Mouse (Mus musculus): ENCODE results near the gene Ap5s1. TPM values are rescaled to one million over a fixed set of nuclear protein-coding genes. Genes with fewer than 3 reads are reported as not detected.

The Ap5s1 gene
- polyA plus RNA-seq, 1 experiment from 2014 or later: 29.1 TPM

- Histone ChIP-seq H3K9ac (peak overlapping the region; percentile 23; the same call in 1 of the 2 replicates), H3K27ac (peak overlapping the region; percentile 87), H3K4me2 (replicated peaks) (peak overlapping the region; percentile 29), H3K9me3 (replicated peaks) (no peaks in the 10 kb centered on the region), H3K4me3 (no peak overlapping the region), H3K4me1 (peaks cover 46% of the 10 kb centered on the region), H3K36me3 (peaks cover 27% of the 10 kb centered on the region), H3K27me3 (peaks cover 3% of the 10 kb centered on the region; the same call in 1 of the 2 replicates)
- 44% methylated on average over 5 of the region's 5 CpGs for WGBS
- no peak for ATAC-seq (ENCODE audit: low FRiP score)
Measured at GRCm38 (mm10) chr2:131189521-131190309, 17.2 kb upstream of the Ap5s1 start.

GRCm38 (mm10) chr2:131190344-131191004 is 16.4 kb upstream of the Ap5s1 start:
- no peaks in the 10 kb centered on the region for H3K9me3 ChIP-seq (replicated peaks)
- peak overlapping the region; percentile 29; the same call in 1 of the 2 replicates for H3K4me2 ChIP-seq (replicated peaks)
- 0 out of 2 replicates have a peak overlapping the region, but pooled peaks have one; percentile 3 for H3K4me3 ChIP-seq
- H3K36me3 ChIP-seq: peaks cover 35% of the 10 kb centered on the region
- peak overlapping the region; percentile 87 for H3K27ac ChIP-seq
- H3K9ac ChIP-seq: no peak overlapping the region
- peaks cover 3% of the 10 kb centered on the region; the same call in 1 of the 2 replicates for H3K27me3 ChIP-seq
- WGBS: 16% methylated on average over 10 of the region's 10 CpGs
- peak; percentile 71 for ATAC-seq (ENCODE audit: low FRiP score)
- peaks cover 46% of the 10 kb centered on the region for H3K4me1 ChIP-seq

DNA sequence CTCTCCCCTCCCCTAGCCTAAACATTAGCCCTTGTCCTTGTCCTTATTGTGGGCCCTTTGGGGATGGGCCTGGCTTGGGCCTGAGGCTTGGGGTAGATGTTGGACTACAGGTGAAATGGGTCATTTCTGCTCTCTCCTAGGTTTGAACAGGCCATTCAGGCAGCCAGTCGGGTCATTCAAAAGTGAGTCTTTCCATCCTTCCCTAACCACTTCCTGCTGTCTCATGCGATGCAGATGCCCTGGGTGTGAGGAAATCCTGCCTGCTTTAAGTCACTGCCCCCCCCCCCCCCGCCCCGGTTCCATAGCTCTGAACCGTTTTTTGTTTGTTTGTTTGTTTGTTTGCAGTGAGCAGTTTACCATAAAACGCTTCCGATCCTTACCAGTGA is 15.9 kb upstream of the Ap5s1 start:
- peaks cover 46% of the 10 kb centered on the region for H3K4me1 ChIP-seq
- WGBS: 68% methylated on average over 7 of the region's 7 CpGs
- no peaks in the 10 kb centered on the region for H3K27me3 ChIP-seq
- H3K9ac ChIP-seq: no peak overlapping the region
- peaks cover 39% of the 10 kb centered on the region for H3K36me3 ChIP-seq
- 0 out of 2 replicates have a peak overlapping the region, but pooled peaks have one; percentile 29 for H3K4me2 ChIP-seq (replicated peaks)
- no peak overlapping the region for H3K4me3 ChIP-seq
- ATAC-seq (ENCODE audit: low FRiP score): no peak
- H3K27ac ChIP-seq: peak overlapping the region; percentile 87
- H3K9me3 ChIP-seq (replicated peaks): no peaks in the 10 kb centered on the region

DNA sequence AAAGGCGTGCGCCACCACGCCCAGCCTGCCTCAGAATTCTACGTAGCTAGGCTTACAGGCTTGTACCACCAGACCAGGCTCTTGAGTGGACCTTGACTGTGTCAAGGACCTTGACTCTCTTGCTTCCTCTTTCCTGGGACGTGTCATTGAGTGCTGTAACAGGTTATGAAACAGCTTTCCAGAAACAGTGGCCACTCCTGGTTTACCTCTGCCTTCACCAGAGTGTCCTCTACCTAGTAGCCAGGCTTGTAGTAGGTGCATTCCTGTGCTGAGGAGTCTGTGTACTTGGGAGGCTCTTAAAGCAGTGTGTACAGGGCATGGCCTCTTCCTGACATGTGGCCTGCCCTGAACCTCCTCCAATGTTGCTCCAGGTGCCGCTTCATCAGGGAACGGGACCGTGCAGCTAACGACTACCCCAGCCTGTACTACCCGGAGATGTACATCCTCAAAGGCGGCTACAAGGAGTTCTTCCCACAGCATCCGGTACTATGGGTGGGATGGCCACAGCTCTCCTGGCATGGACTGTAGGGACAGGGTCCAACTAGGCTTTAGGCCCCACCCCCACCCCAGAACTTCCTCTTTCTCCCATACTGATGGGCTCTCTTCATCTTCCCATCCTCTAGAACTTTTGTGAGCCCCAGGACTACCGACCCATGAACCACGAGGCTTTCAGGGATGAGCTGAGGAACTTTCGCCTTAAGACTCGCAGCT is 10.1 kb upstream of the Ap5s1 start:
- no peak overlapping the region for H3K27ac ChIP-seq
- H3K4me2 ChIP-seq (replicated peaks): no peak overlapping the region
- no peak overlapping the region for H3K4me3 ChIP-seq
- no peaks in the 10 kb centered on the region for H3K27me3 ChIP-seq
- peaks cover 57% of the 10 kb centered on the region for H3K36me3 ChIP-seq
- H3K9ac ChIP-seq: no peak overlapping the region
- WGBS: 95% methylated on average over 16 of the region's 16 CpGs
- no peak for ATAC-seq (ENCODE audit: low FRiP score)
- H3K9me3 ChIP-seq (replicated peaks): no peaks in the 10 kb centered on the region
- H3K4me1 ChIP-seq: 0 out of 2 replicates have a peak, but pooled peaks cover 1% of the 10 kb centered on the region

GRCm38 (mm10) chr2:131200710-131201109 is 6.2 kb upstream of the Ap5s1 start:
- no peak overlapping the region for H3K9ac ChIP-seq
- H3K27ac ChIP-seq: no peak overlapping the region
- no peak overlapping the region for H3K4me2 ChIP-seq (replicated peaks)
- H3K36me3 ChIP-seq: peaks cover 23% of the 10 kb centered on the region
- H3K4me1 ChIP-seq: no peaks in the 10 kb centered on the region; the same call in 1 of the 2 replicates
- no peak for ATAC-seq (ENCODE audit: low FRiP score)
- H3K9me3 ChIP-seq (replicated peaks): no peaks in the 10 kb centered on the region
- no peak overlapping the region for H3K4me3 ChIP-seq
- H3K27me3 ChIP-seq: no peaks in the 10 kb centered on the region
- WGBS: 82% methylated on average over 2 of the region's 2 CpGs

DNA sequence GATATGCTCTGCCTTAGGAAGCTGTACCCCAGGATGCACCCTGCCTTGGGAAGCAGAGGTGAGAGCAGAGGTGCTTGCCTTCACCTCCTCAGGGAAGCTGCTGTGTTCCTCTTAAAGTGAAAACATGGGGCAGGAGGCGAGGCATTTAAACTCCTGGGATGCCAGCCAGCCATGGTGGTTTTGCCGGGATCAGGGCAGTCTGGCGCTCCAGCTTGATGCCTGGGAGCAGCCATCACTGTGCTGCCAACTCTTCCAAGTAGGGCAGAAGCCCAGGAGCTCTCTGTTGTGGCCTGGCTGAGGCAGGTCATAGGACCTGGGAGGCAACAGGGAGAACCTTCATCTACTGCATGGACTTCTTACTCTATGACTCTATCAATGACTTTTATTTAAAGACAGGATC is 5.6 kb upstream of the Ap5s1 start:
- Histone ChIP-seq H3K27ac (no peak overlapping the region), H3K9ac (no peak overlapping the region), H3K4me3 (no peak overlapping the region), H3K36me3 (peaks cover 19% of the 10 kb centered on the region), H3K4me2 (replicated peaks) (no peak overlapping the region), H3K9me3 (replicated peaks) (no peaks in the 10 kb centered on the region), H3K4me1 (no peaks in the 10 kb centered on the region; the same call in 1 of the 2 replicates), H3K27me3 (no peaks in the 10 kb centered on the region)
- no peak for ATAC-seq (ENCODE audit: low FRiP score)
- 94% methylated on average over 3 of the region's 3 CpGs for WGBS

DNA sequence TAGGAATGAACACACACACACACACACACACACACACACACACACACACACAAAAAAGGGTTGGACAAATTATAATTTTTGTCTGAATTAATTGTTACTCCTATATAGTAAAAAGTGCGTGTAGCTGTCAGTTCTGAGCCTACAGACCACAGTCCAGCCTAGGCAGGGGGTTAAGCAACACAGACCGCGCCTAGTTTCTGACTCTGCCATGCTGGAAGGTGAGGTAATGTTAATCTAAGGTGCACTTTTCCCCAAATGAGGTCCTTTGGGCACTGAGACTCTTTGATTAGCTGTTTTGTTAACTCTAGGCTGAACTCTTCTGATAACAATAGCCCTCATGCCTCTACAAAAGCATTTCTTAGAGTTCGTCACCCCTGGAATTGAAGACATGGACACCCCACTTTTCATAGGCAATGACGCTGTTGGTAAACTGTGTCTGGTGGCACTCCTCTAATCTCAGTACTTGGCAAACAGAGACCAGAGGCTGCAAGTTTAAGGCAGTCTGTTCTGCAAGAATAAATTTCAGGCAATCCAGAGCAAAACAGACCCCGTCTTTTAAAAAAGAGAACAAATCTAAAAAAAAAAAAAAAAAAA is 3.0 kb upstream of the Ap5s1 start:
- no peak for ATAC-seq (ENCODE audit: low FRiP score)
- Histone ChIP-seq H3K9ac (no peak overlapping the region), H3K27me3 (no peaks in the 10 kb centered on the region), H3K4me3 (no peak overlapping the region), H3K4me2 (replicated peaks) (no peak overlapping the region), H3K27ac (no peak overlapping the region), H3K9me3 (replicated peaks) (no peaks in the 10 kb centered on the region), H3K36me3 (peaks cover 6% of the 10 kb centered on the region; the same call in 1 of the 2 replicates), H3K4me1 (no peaks in the 10 kb centered on the region; the same call in 1 of the 2 replicates)
- WGBS: 92% methylated on average over 6 of the region's 6 CpGs

DNA sequence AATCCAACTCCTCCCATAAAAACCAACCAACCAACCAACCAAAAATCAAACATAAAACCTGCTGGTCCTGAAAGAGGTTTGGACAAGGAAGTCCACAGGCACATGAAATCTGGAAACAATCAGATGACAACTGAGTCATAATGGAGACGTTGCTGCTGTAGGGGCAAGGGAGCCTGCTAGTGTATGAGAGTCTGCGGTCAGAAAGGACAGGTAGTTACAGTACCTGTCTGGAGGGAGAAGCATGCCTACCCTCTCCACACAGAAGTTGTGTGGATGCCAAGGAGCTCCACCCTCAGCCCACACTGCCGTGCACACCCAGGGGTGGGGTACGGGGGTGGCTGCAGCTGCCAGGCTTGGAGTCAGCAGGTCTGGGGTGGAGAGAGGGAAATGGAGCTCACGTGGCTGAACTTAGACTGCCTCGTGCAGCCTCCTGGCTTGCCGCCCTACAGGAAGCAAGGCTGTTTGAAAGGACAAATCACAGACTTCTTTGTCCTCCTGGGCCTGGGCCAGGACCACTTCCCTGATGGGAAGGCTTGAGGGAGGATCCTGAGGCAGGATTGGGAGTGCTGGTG is 2.4 kb upstream of the Ap5s1 start:
- Histone ChIP-seq H3K4me2 (replicated peaks) (no peak overlapping the region), H3K9ac (no peak overlapping the region), H3K27me3 (no peaks in the 10 kb centered on the region), H3K36me3 (peaks cover 6% of the 10 kb centered on the region; the same call in 1 of the 2 replicates), H3K4me3 (no peak overlapping the region), H3K27ac (no peak overlapping the region), H3K9me3 (replicated peaks) (no peaks in the 10 kb centered on the region), H3K4me1 (peaks cover 3% of the 10 kb centered on the region)
- no peak for ATAC-seq (ENCODE audit: low FRiP score)
- 50% methylated on average over 7 of the region's 7 CpGs for WGBS

DNA sequence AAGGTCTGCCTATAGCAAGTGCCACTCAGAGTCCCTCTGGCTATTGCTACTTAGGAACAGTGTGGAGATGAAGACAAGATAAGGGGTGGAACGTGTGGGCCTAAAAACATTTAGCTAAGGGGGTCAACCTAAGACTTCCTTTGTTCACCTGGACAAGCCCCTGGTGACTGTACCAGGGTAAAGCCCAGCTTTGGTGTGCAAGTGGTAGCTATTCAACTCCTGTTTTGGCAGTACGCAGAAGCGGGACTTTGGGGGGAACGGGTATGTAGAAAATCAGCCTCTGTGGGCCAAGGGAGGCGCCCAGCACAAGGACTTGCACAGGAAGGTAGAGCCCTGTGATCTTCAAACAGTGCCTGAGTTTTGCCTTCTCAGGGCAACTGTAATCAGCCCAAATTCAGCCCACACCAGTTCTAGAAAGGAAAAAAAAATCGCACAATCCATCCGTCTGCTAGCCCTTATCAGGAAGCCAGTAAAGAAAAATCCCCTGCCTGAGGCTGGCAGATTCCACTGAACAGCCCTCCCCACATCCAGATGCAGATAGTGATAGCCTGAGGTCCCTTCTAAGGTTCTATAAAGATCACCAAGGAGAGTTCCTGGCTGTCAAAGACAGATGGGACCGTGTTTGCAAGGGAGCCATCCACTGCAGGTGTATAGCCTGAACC is 1.2 kb upstream of the Ap5s1 start:
- H3K9ac ChIP-seq: no peak overlapping the region
- 89% methylated on average over 8 of the region's 8 CpGs for WGBS
- no peak overlapping the region for H3K4me3 ChIP-seq
- H3K36me3 ChIP-seq: no peaks in the 10 kb centered on the region
- no peaks in the 10 kb centered on the region for H3K9me3 ChIP-seq (replicated peaks)
- H3K27me3 ChIP-seq: no peaks in the 10 kb centered on the region
- H3K4me2 ChIP-seq (replicated peaks): no peak overlapping the region
- no peak overlapping the region for H3K27ac ChIP-seq
- no peak for ATAC-seq (ENCODE audit: low FRiP score)
- H3K4me1 ChIP-seq: peaks cover 6% of the 10 kb centered on the region

GRCm38 (mm10) chr2:131208356-131208755 is 1.5 kb downstream of the Ap5s1 start:
- Histone ChIP-seq H3K4me1 (peaks cover 12% of the 10 kb centered on the region), H3K4me2 (replicated peaks) (no peak overlapping the region), H3K36me3 (peaks cover 11% of the 10 kb centered on the region), H3K4me3 (no peak overlapping the region), H3K9me3 (replicated peaks) (no peaks in the 10 kb centered on the region), H3K27ac (no peak overlapping the region), H3K27me3 (no peaks in the 10 kb centered on the region), H3K9ac (no peak overlapping the region)
- WGBS: 89% methylated on average over 2 of the region's 2 CpGs
- ATAC-seq (ENCODE audit: low FRiP score): no peak

- no peaks in the 10 kb centered on the region for H3K27me3 ChIP-seq
- WGBS: 77% methylated on average over 4 of the region's 4 CpGs
- H3K4me2 ChIP-seq (replicated peaks): peak overlapping the region; percentile 62
- H3K9me3 ChIP-seq (replicated peaks): no peaks in the 10 kb centered on the region
- H3K4me1 ChIP-seq: peaks cover 12% of the 10 kb centered on the region
- H3K36me3 ChIP-seq: peaks cover 19% of the 10 kb centered on the region
- H3K4me3 ChIP-seq: peak overlapping the region; percentile 46; the same call in 1 of the 2 replicates
- no peak for ATAC-seq (ENCODE audit: low FRiP score)
- H3K27ac ChIP-seq: peak overlapping the region; percentile 90; the same call in 1 of the 2 replicates
- H3K9ac ChIP-seq: peak overlapping the region; percentile 62
Measured at GRCm38 (mm10) chr2:131209125-131209795, 2.4 kb downstream of the Ap5s1 start.
